Mouse (Mus musculus) ES-Bruce4 (cell line): Measurements from ENCODE around the gene Six1. TPM values are rescaled to one million over a fixed set of nuclear protein-coding genes. Genes with fewer than 3 reads are reported as not detected.
"Not testable (repeated sequence)": the region's sequence is repeated elsewhere in the genome, so short reads cannot be mapped to it uniquely, and the experiment has no call there.

Experiments
- H3K27ac ChIP-seq: 2 replicates; pipeline ENCODE4 v1.5.1; 2012; ENCODE audit warnings: low read length, inconsistent platforms; ENCODE audit not compliant: insufficient read depth
- H3K27me3 ChIP-seq: 2 replicates; pipeline ENCODE4 v1.6.1; 2012; ENCODE audit warnings: mild to moderate bottlenecking, low read length, inconsistent platforms; ENCODE audit not compliant: control insufficient read depth, poor library complexity, insufficient read depth, severe bottlenecking
- H3K36me3 ChIP-seq: 2 replicates; pipeline ENCODE4 v1.6.1; 2012; ENCODE audit warnings: inconsistent platforms, mild to moderate bottlenecking, low read length, moderate library complexity; ENCODE audit not compliant: control insufficient read depth, poor library complexity, insufficient read depth, severe bottlenecking
- H3K4me1 ChIP-seq: one replicate; pipeline ENCODE4 v1.8.1; 2011; ENCODE audit warnings: low read length; ENCODE audit not compliant: control insufficient read depth, insufficient read depth
- H3K4me3 ChIP-seq: 2 replicates; pipeline ENCODE4 v1.5.1; 2011; ENCODE audit warnings: low read depth, mild to moderate bottlenecking, low read length
- H3K9ac ChIP-seq: 2 replicates; pipeline ENCODE4 v1.6.1; 2012; ENCODE audit warnings: low read depth, mild to moderate bottlenecking, inconsistent platforms; ENCODE audit not compliant: poor library complexity, severe bottlenecking
- H3K9me3 ChIP-seq: replicated peaks from 2 replicates; pipeline ENCODE4 v1.6.1; 2012; ENCODE audit warnings: mild to moderate bottlenecking, low read length, inconsistent platforms; ENCODE audit not compliant: control insufficient read depth, poor library complexity, insufficient read depth, severe bottlenecking
- CTCF ChIP-seq: IDR thresholded peaks from one replicate; pipeline ENCODE4 v1.8.1; 2011; ENCODE audit warnings: low read depth, low read length
- EP300 ChIP-seq: IDR thresholded peaks from 2 replicates; pipeline ENCODE4 v1.6.1; 2011; ENCODE audit warnings: low read depth, low read length; ENCODE audit not compliant: insufficient read depth
- POLR2A ChIP-seq: IDR thresholded peaks from one replicate; pipeline ENCODE4 v1.8.1; 2011; ENCODE audit warnings: low read length; ENCODE audit not compliant: insufficient read depth
- polyA plus RNA-seq: library from polyadenylated mRNA; stranded (reverse); fragments of >200 nt; gene quantifications from 2 replicates; pipeline ENCODE4 v1.2.4, GENCODE M21; 2011; ENCODE audit warnings: low read depth; ENCODE audit not compliant: missing spikeins, insufficient read depth, insufficient read length

Six1 gene
- polyA plus RNA-seq: 2.9 and 3.5 TPM in 2 replicates

DNA sequence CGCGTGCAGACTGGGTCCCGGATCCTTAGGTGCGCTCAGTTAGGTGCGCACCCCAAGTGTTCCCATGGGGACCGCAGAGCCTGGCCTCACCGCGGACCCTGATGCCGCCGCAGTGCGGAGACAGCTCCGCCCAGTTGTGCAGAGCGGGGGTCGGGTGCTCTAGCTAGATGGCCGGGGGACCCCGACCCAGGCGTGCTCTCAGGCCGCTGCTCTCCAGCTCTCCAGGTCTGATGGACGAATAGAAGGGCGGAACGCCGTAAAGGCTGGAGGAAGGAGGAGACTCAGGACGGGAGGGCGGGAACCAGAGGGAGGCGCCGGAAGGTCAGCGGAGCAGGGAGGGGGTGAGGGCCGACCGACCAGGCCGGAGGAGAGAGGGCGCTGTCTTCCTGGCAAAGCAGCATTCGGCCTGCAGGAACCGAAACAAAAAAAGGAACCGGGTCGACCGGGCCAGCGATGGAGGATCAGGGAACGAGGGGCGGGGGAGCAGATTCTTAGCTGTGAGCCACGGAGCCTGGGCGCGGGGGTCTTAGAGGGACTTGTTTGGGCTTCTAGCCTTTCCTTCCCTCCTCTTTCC is at the start of gene Six1:
Gene Six1, minus strand, starts transcription at position 220 of the 574 bp plus-strand sequence.
- Histone ChIP-seq H3K36me3 (no peaks in the 10 kb centered on the region), H3K4me1 (no peaks in the 10 kb centered on the region), H3K27me3 (peaks cover 20% of the 10 kb centered on the region), H3K9ac (peak within 1 kb of the TSS; percentile 69), H3K27ac (0 out of 2 replicates have a peak within 1 kb of the TSS, but pooled peaks have one; percentile 34), H3K4me3 (peak within 1 kb of the TSS; percentile 82), H3K9me3 (no peaks in the 10 kb centered on the region)
- TF ChIP-seq EP300: peak; percentile 60; the same call in 1 of the 2 replicates
- peak; percentile 61 for TF ChIP-seq CTCF
- no peak for TF ChIP-seq POLR2A

DNA sequence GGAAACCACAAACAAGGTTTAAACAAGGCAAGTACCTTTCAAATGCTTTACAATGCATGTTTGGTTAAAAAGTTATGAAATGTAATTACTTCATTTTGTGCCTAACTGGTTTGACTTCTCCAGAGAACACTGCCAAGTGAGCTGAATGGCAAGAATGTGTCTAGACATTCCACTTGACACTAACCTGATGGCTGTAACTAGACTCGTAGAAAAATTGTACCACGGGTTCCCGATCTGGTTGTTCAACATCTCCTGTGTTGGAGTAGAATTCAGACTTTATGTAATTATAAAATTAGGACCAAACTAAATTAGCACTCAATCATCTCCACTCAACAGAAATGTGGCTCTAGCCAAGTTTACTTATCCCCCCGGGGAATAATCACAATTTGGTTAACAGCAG is 44.9 kb upstream of the Six1 start:
- no peaks in the 10 kb centered on the region for H3K9me3 ChIP-seq
- no peak overlapping the region for H3K9ac ChIP-seq
- H3K27me3 ChIP-seq: no peaks in the 10 kb centered on the region; the same call in 1 of the 2 replicates
- H3K36me3 ChIP-seq: peaks cover 39% of the 10 kb centered on the region
- H3K4me1 ChIP-seq: peaks cover 3% of the 10 kb centered on the region
- H3K27ac ChIP-seq: no peak overlapping the region
- TF ChIP-seq EP300 (no peak), CTCF (no peak), POLR2A (no peak)
- H3K4me3 ChIP-seq: no peak overlapping the region

GRCm38 (mm10) chr12:73096177-73096576 is 42.5 kb upstream of the Six1 start:
- Histone ChIP-seq H3K36me3 (peaks cover 17% of the 10 kb centered on the region), H3K27ac (peak overlapping the region; percentile 64; the same call in 1 of the 2 replicates)
- not testable (repeated sequence) for H3K9me3 ChIP-seq, H3K4me3 ChIP-seq, H3K4me1 ChIP-seq, H3K27me3 ChIP-seq, H3K9ac ChIP-seq
- 0 out of 2 replicates have a peak, but pooled peaks have one; percentile 56 for TF ChIP-seq EP300

DNA sequence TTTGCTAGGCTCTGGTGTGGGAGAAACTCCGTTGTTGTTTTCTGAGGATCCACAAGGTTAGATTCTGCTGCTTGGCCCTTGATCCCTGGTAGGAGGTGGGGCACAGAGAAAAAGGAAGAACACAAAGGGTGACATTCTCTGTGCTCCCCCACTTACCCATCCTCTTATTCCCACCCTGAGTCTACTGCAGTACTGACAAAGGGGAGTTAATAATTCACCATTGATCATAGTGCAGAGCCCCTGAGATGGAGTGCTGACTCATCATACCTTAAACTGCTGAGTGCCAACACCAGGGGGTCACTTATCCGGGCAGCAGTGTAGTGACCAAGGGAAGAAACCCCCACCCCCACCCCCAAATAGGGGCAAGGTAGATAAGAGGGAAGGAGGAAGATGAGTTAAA is 40.9 kb upstream of the Six1 start:
- H3K9ac ChIP-seq: no peak overlapping the region; the same call in 1 of the 2 replicates
- no peaks in the 10 kb centered on the region; the same call in 1 of the 2 replicates for H3K27me3 ChIP-seq
- H3K9me3 ChIP-seq: no peaks in the 10 kb centered on the region
- peak overlapping the region; percentile 78 for H3K27ac ChIP-seq
- peaks cover 3% of the 10 kb centered on the region for H3K4me1 ChIP-seq
- peaks cover 4% of the 10 kb centered on the region; the same call in 1 of the 2 replicates for H3K36me3 ChIP-seq
- H3K4me3 ChIP-seq: no peak overlapping the region
- TF ChIP-seq CTCF (no peak), POLR2A (no peak), EP300 (no peak)

- peak overlapping the region; percentile 78 for H3K27ac ChIP-seq
- no peaks in the 10 kb centered on the region; the same call in 1 of the 2 replicates for H3K27me3 ChIP-seq
- TF ChIP-seq POLR2A (no peak), EP300 (no peak), CTCF (no peak)
- H3K9ac ChIP-seq: no peak overlapping the region; the same call in 1 of the 2 replicates
- H3K4me1 ChIP-seq: peaks cover 3% of the 10 kb centered on the region
- no peaks in the 10 kb centered on the region for H3K9me3 ChIP-seq
- no peak overlapping the region for H3K4me3 ChIP-seq
- H3K36me3 ChIP-seq: peaks cover 4% of the 10 kb centered on the region; the same call in 1 of the 2 replicates
These were observed 40.5 kb upstream of the Six1 start for GRCm38 (mm10) chr12:73094189-73094588.

DNA sequence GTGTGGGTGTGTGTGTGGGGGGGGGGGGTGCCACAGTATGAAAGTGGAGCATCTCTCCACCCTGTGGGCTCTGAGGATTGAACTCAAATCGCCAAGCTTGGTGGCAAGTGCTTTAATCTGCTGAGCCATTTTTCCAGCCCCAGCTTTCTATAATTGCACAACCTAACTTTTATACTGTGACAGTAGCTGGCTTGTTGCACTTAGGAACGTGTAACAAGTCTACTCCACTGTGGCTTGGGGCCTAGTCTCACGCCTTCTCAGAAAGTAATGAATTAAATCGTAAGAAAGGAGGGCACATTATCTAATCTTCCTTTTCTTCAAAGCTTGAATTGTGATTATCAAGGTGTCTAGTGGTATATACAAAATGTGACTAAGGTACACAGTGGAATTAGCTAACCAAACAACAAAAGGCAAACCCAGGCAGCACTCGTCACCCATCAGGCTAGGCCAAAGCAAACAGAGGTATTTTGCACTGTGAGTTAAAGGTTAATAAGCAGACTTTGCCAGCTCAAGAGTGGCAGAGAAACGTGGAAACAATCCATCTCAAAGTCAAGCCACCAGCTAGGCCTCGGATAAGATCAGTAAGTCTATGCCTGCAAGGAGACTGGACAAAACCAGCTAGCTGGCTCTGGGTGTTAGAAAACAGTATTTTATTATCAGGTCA is 37.1 kb upstream of the Six1 start:
- H3K27me3 ChIP-seq: no peaks in the 10 kb centered on the region
- TF ChIP-seq POLR2A: no peak
- no peak for TF ChIP-seq CTCF
- no peak for TF ChIP-seq EP300
- no peak overlapping the region for H3K4me3 ChIP-seq
- H3K9ac ChIP-seq: no peak overlapping the region
- H3K9me3 ChIP-seq: no peaks in the 10 kb centered on the region
- H3K27ac ChIP-seq: peak overlapping the region; percentile 46
- H3K36me3 ChIP-seq: no peaks in the 10 kb centered on the region
- H3K4me1 ChIP-seq: peaks cover 5% of the 10 kb centered on the region
